ENCODE assay signal across 11 mouse cellular contexts in genomic region chr5:147155449-147156133, GRCm38 (mm10). TPM values are rescaled to one million over a fixed set of nuclear protein-coding genes. Genes with fewer than 3 reads are reported as not detected.
A peak's percentile ranks its signal among the peaks of the same experiment; 100 is the strongest.
DNase-seq lines count a peak whose midpoint lies in the region; ATAC-seq and TF ChIP-seq lines count a peak whose summit lies in the region.
"Had no signal": no experiment of that assay in that cellular context is flagged by ENCODE, and none has a peak within 500 bp of the region (broad histone marks: within the 10 kb centered on the region; RNA-seq: fewer than 3 reads in every experiment).

No protein-coding gene starts in this region.

- 12% methylated on average over 13 of the region's 13 CpGs for WGBS in kidney, postnatal 0 days
- 2% methylated on average over 13 of the region's 13 CpGs for WGBS in hindbrain, embryonic 11.5 days
- 5% methylated on average over 13 of the region's 13 CpGs for WGBS in midbrain, postnatal 0 days
- WGBS in intestine, postnatal 0 days = 45% methylated on average over 13 of the region's 13 CpGs

- TF ChIP-seq CTCF in kidney, postnatal 0 days (IDR thresholded peaks at IDR 0.05; ENCODE audit: low read depth) = no peak
- no peak for TF ChIP-seq CTCF in midbrain, postnatal 0 days (IDR thresholded peaks at IDR 0.05)
- TF ChIP-seq CTCF in intestine, postnatal 0 days (IDR thresholded peaks at IDR 0.05; ENCODE audit: low read depth) = no peak

- H3K9me3 ChIP-seq in kidney, postnatal 0 days (replicated peaks; ENCODE audit: low read length) = no peaks in the 10 kb centered on the region
- no peaks in the 10 kb centered on the region for H3K9me3 ChIP-seq in hindbrain, embryonic 11.5 days (ENCODE audit: control insufficient read depth, low read length)
- no peaks in the 10 kb centered on the region for H3K9me3 ChIP-seq in midbrain, postnatal 0 days (ENCODE audit: low read length)
- no peaks in the 10 kb centered on the region for H3K9me3 ChIP-seq in intestine, postnatal 0 days (ENCODE audit: control insufficient read depth)

- no peaks in the 10 kb centered on the region for H3K27me3 ChIP-seq in kidney, postnatal 0 days (ENCODE audit: insufficient read depth, low read length)
- peaks cover 17% of the 10 kb centered on the region for H3K27me3 ChIP-seq in hindbrain, embryonic 11.5 days (ENCODE audit: control insufficient read depth, insufficient read depth, low read length)
- peaks cover 9% of the 10 kb centered on the region for H3K27me3 ChIP-seq in midbrain, postnatal 0 days (ENCODE audit: insufficient read depth, low read length)
- no peaks in the 10 kb centered on the region for H3K27me3 ChIP-seq in intestine, postnatal 0 days (replicated peaks; ENCODE audit: control insufficient read depth, insufficient read depth, low read length)

- ATAC-seq in kidney, postnatal 0 days (replicated peaks; ENCODE audit: low FRiP score, low read depth) = no peak
- ATAC-seq in hindbrain, embryonic 11.5 days (ENCODE audit: low FRiP score) = peak; percentile 94
- peak; percentile 54; the same call in 1 of the 2 replicates for ATAC-seq in midbrain, postnatal 0 days (ENCODE audit: low FRiP score)
- ATAC-seq in intestine, postnatal 0 days = no peak

- H3K4me2 ChIP-seq in kidney, postnatal 0 days (ENCODE audit: low read length) = no peak overlapping the region
- H3K4me2 ChIP-seq in hindbrain, embryonic 11.5 days (replicated peaks; ENCODE audit: low read depth, low read length) = peak overlapping the region; percentile 29
- H3K4me2 ChIP-seq in midbrain, postnatal 0 days (ENCODE audit: low read depth, low read length, poor library complexity, severe bottlenecking) = no peak overlapping the region
- H3K4me2 ChIP-seq in intestine, postnatal 0 days (replicated peaks; ENCODE audit: low read depth) = no peak overlapping the region

- H3K36me3 ChIP-seq in kidney, postnatal 0 days (ENCODE audit: insufficient read depth, low read length) = no peaks in the 10 kb centered on the region
- H3K36me3 ChIP-seq in hindbrain, embryonic 11.5 days (ENCODE audit: control insufficient read depth, insufficient read depth, low read length) = no peaks in the 10 kb centered on the region
- H3K36me3 ChIP-seq in midbrain, postnatal 0 days (ENCODE audit: insufficient read depth, low read length) = no peaks in the 10 kb centered on the region
- no peaks in the 10 kb centered on the region for H3K36me3 ChIP-seq in intestine, postnatal 0 days (ENCODE audit: control insufficient read depth, insufficient read depth)

- H3K4me1 ChIP-seq in kidney, postnatal 0 days (replicated peaks; ENCODE audit: insufficient read depth, low read length) = no peaks in the 10 kb centered on the region
- H3K4me1 ChIP-seq in hindbrain, embryonic 11.5 days (replicated peaks; ENCODE audit: control insufficient read depth, insufficient read depth, low read length) = peaks cover 9% of the 10 kb centered on the region; the same call in 1 of the 2 replicates
- H3K4me1 ChIP-seq in midbrain, postnatal 0 days (ENCODE audit: insufficient read depth, low read length) = 0 out of 2 replicates have a peak, but pooled peaks cover 3% of the 10 kb centered on the region
- H3K4me1 ChIP-seq in intestine, postnatal 0 days (replicated peaks; ENCODE audit: control insufficient read depth, insufficient read depth, low read length) = no peaks in the 10 kb centered on the region
- H3K4me1 ChIP-seq: megakaryocyte, embryonic 14.5 days had no signal

- no peak overlapping the region for H3K4me3 ChIP-seq in kidney, postnatal 0 days (replicated peaks; ENCODE audit: low read depth, low read length)
- no peak overlapping the region for H3K4me3 ChIP-seq in hindbrain, embryonic 11.5 days (ENCODE audit: low read depth, low read length)
- H3K4me3 ChIP-seq in midbrain, postnatal 0 days (ENCODE audit: low read depth, low read length) = no peak overlapping the region
- H3K4me3 ChIP-seq in intestine, postnatal 0 days (ENCODE audit: low read depth, low read length) = no peak overlapping the region
- H3K4me3 ChIP-seq: megakaryocyte, embryonic 14.5 days had no signal

- H3K27ac ChIP-seq in kidney, postnatal 0 days = no peak overlapping the region
- peak overlapping the region; percentile 47; the same call in 1 of the 2 replicates for H3K27ac ChIP-seq in hindbrain, embryonic 11.5 days (ENCODE audit: low read depth, low read length)
- H3K27ac ChIP-seq in midbrain, postnatal 0 days (ENCODE audit: low read depth, low read length) = no peak overlapping the region
- H3K27ac ChIP-seq in intestine, postnatal 0 days (ENCODE audit: low read depth, low read length) = no peak overlapping the region

- DNase-seq in kidney, postnatal 0 days (ENCODE audit: low spot score) = peak; percentile 28
- DNase-seq in kidney, postnatal 10 days = no peak
- DNase-seq in embryo, embryonic 10 days (ENCODE audit: low spot score) = peak; percentile 85
- peak; percentile 77 for DNase-seq in hindbrain, embryonic 11.5 days (ENCODE audit: low spot score)
- DNase-seq in midbrain, postnatal 0 days (ENCODE audit: low spot score) = peak; percentile 79
- no peak for DNase-seq in gastrocnemius, postnatal 10 days
- no peak for DNase-seq in left cerebral cortex, adult 18-20 months (ENCODE audit: low spot score in 2 of 2)
- DNase-seq: adrenal gland, postnatal 36 days had no signal

- no peak overlapping the region for H3K9ac ChIP-seq in kidney, postnatal 0 days (ENCODE audit: low read depth, low read length)
- H3K9ac ChIP-seq in hindbrain, embryonic 11.5 days (ENCODE audit: low read depth, low read length) = no peak overlapping the region
- no peak overlapping the region for H3K9ac ChIP-seq in midbrain, postnatal 0 days (replicated peaks; ENCODE audit: low read length, poor library complexity, severe bottlenecking)
- H3K9ac ChIP-seq in intestine, postnatal 0 days (ENCODE audit: low read depth, low read length) = no peak overlapping the region

RNA-seq across cellular contexts. Expression of gene Gsx1, which starts 32.9 kb away (rescaled TPM):
- not detected in 2 replicates for polyA plus RNA-seq in kidney, postnatal 0 days (2015; fragmentation: Nextera tagmentation; extraction: Ambion mirVana)
- 6.7 and 11.3 TPM in 2 replicates for polyA plus RNA-seq in hindbrain, embryonic 11.5 days (2014; fragmentation: Nextera tagmentation; extraction: Ambion mirVana)
- total RNA-seq in midbrain, postnatal 0 days (2014; rRNA removed) = 1.7 and 3.0 TPM in 2 replicates
- 1.4 and 2.3 TPM in 2 replicates for polyA plus RNA-seq in midbrain, postnatal 0 days (2015; fragmentation: Nextera tagmentation; extraction: Ambion mirVana)
- not detected for total RNA-seq in gastrocnemius, postnatal 10 days (2021)
- total RNA-seq in left cerebral cortex, adult 18-20 months (2021) = under 1 TPM; 0.28 to 0.45 TPM
- not detected in 2 replicates for polyA plus RNA-seq in intestine, postnatal 0 days (2015; fragmentation: Nextera tagmentation; extraction: Ambion mirVana)
- total RNA-seq: adrenal gland, postnatal 36 days had no signal
- polyA plus RNA-seq: heart, postnatal 0 days had no signal

Comparison
In these comparisons a context has a peak if more than half of its experiments do, and no peak if none do; other contexts are left out.
1. DNase-seq: peak in kidney, postnatal 0 days (single experiment), embryo, embryonic 10 days (single experiment), hindbrain, embryonic 11.5 days (single experiment) and midbrain, postnatal 0 days (single experiment); none in kidney, postnatal 10 days (single experiment), gastrocnemius, postnatal 10 days (single experiment) and left cerebral cortex, adult 18-20 months (0 of 2).
2. ATAC-seq: peak in hindbrain, embryonic 11.5 days (single experiment) and midbrain, postnatal 0 days (single experiment); none in kidney, postnatal 0 days (single experiment) and intestine, postnatal 0 days (single experiment).